Mouse (Mus musculus): ENCODE data around the gene B830017H08Rik. TPM values are rescaled to one million over a fixed set of nuclear protein-coding genes. Genes with fewer than 3 reads are reported as not detected.

Gene B830017H08Rik
- total and polyA plus RNA-seq, 3 experiments: 0.08 TPM; not detected in 2

DNA sequence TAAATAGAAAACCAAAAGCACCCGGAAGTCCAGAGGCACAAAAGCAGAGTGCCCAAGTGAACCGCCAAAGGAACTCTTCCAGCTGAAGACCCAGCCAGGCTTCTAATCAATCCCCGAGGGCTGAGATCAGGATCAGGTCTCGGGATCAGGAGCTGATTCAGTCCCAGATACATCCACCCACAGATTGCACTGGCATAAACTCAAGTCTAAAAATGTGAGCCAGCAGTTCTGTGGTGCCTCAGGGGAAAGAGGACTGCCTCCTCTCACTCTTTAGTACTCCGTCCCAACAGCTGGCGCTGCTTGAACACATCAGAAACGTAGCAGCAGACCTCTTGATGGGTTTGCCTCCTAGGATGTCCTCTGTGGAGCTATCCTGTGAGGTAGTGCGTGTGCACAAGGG lies 16.4 kb upstream of the B830017H08Rik start:
- Histone ChIP-seq H3K4me2 (ENCODE audit: insufficient read depth, low read depth, poor library complexity, severe bottlenecking) (no peak overlapping the region), H3K9ac (ENCODE audit: insufficient read depth, low read depth) (no peak overlapping the region), H3K27ac (ENCODE audit: insufficient read depth, low read depth) (no peak overlapping the region), H3K36me3 (replicated peaks in 1 of 2; ENCODE audit: control insufficient read depth in 1 of 2, insufficient read depth in 1 of 2, low read length in 1 of 2) (no peaks in the 10 kb centered on the region), H3K27me3 (replicated peaks) (peaks cover 40% of the 10 kb centered on the region), H3K9me3 (replicated peaks; ENCODE audit: low read length) (peaks cover 3% of the 10 kb centered on the region), H3K79me2 (replicated peaks; ENCODE audit: control insufficient read depth, extremely low read depth, insufficient read depth, poor library complexity, severe bottlenecking) (no peaks in the 10 kb centered on the region), H3K4me1 (ENCODE audit: control insufficient read depth in 1 of 2, insufficient read depth in 2 of 2) (peaks cover 0 to 6% of the 10 kb centered on the region in 2 experiments; a peak in 1 of 4 replicates), H3K4me3 (replicated peaks in 1 of 3; ENCODE audit: low read depth in 2 of 3, low read length in 2 of 3, poor library complexity in 1 of 3) (no peak overlapping the region)
- in situ Hi-C loops (cut with MboI; ENCODE audit: low pct_ligation_motif_present, low pct_unique_long_range_greater_than_20kb, low sequenced_read_pairs): no loop called here
- TF ChIP-seq USF2 (conservative IDR thresholded peaks at IDR 0.05; ENCODE audit: low read depth, low read length) (no peak), ZKSCAN1 (IDR thresholded peaks at IDR 0.05; ENCODE audit: borderline replicate concordance, low read depth, low read length) (no peak), CHD2 (IDR thresholded peaks at IDR 0.05; ENCODE audit: low read length) (no peak), RCOR1 (conservative IDR thresholded peaks at IDR 0.05; ENCODE audit: low read depth, low read length) (no peak), BHLHE40 (IDR thresholded peaks at IDR 0.05; ENCODE audit: low read depth, low read length) (no peak), KAT2A (IDR thresholded peaks at IDR 0.05; ENCODE audit: insufficient replicate concordance, low read length) (no peak), CHD1 (IDR thresholded peaks at IDR 0.05; ENCODE audit: low read depth, low read length) (no peak)
- DNase-seq (ENCODE audit: extremely low read depth): no peak
- dilution Hi-C loops (cut with MboI; ENCODE audit: extremely low pct_ligation_motif_present, extremely low pct_unique_long_range_greater_than_20kb, low sequenced_read_pairs): no loop called here

DNA sequence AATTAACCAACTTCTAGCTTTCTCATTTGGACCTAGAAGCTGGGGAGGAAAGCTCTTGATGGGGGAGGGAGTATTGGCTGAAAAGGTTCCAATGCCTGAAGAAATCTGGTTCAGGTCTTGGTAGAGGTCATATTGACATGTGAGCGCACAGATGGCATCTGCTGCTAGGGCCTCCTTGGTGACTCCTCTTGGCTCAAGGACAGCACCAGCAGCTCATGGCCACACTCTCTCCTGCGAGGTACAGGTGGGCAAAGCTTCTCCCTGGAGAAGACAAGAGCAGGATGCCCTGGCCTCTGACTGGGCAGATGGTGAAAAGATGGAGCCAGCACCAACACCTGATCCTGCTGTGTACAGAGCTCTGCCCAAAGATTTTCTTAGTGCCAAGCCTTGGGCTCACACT lies 6.4 kb upstream of the B830017H08Rik start:
- in situ Hi-C loops (cut with MboI; ENCODE audit: low pct_ligation_motif_present, low pct_unique_long_range_greater_than_20kb, low sequenced_read_pairs) (no loop called here), dilution Hi-C loops (cut with MboI; ENCODE audit: extremely low pct_ligation_motif_present, extremely low pct_unique_long_range_greater_than_20kb, low sequenced_read_pairs) (no loop called here)
- no peak for DNase-seq (ENCODE audit: extremely low read depth)
- Histone ChIP-seq H3K4me3 (replicated peaks in 1 of 3; ENCODE audit: low read depth in 2 of 3, low read length in 2 of 3, poor library complexity in 1 of 3) (no peak overlapping the region), H3K27me3 (replicated peaks) (peaks cover 6% of the 10 kb centered on the region), H3K9ac (ENCODE audit: insufficient read depth, low read depth) (no peak overlapping the region), H3K27ac (ENCODE audit: insufficient read depth, low read depth) (no peak overlapping the region), H3K4me2 (ENCODE audit: insufficient read depth, low read depth, poor library complexity, severe bottlenecking) (no peak overlapping the region), H3K79me2 (replicated peaks; ENCODE audit: control insufficient read depth, extremely low read depth, insufficient read depth, poor library complexity, severe bottlenecking) (no peaks in the 10 kb centered on the region), H3K9me3 (replicated peaks; ENCODE audit: low read length) (no peaks in the 10 kb centered on the region), H3K4me1 (ENCODE audit: control insufficient read depth in 1 of 2, insufficient read depth in 2 of 2) (no peaks in the 10 kb centered on the region), H3K36me3 (replicated peaks in 1 of 2; ENCODE audit: control insufficient read depth in 1 of 2, insufficient read depth in 1 of 2, low read length in 1 of 2) (no peaks in the 10 kb centered on the region)
- TF ChIP-seq UBTF (IDR thresholded peaks at IDR 0.05; ENCODE audit: low read depth, low read length) (no peak), ZC3H11A (IDR thresholded peaks at IDR 0.05; ENCODE audit: low read depth, low read length) (no peak), ELF1 (IDR thresholded peaks at IDR 0.05; ENCODE audit: low read depth, low read length) (no peak), ZMIZ1 (IDR thresholded peaks at IDR 0.05; ENCODE audit: low read depth, low read length) (no peak), CHD1 (IDR thresholded peaks at IDR 0.05; ENCODE audit: low read depth, low read length) (no peak), USF2 (conservative IDR thresholded peaks at IDR 0.05; ENCODE audit: low read depth, low read length) (no peak), JUND (conservative IDR thresholded peaks at IDR 0.05; ENCODE audit: low read depth, low read length) (no peak), TCF12 (IDR thresholded peaks at IDR 0.05; ENCODE audit: low read depth, low read length) (no peak), SMC3 (IDR thresholded peaks at IDR 0.05; ENCODE audit: low read depth, low read length) (no peak), NELFE (IDR thresholded peaks at IDR 0.05; ENCODE audit: low read depth, low read length) (no peak), SIN3A (IDR thresholded peaks at IDR 0.05; ENCODE audit: low read length) (no peak)
